In genomic region chr6:145862739-145863064, GRCm38 (mm10) we compare ENCODE assay signal across 9 mouse cellular contexts. TPM values are rescaled to one million over a fixed set of nuclear protein-coding genes. Genes with fewer than 3 reads are reported as not detected.
A peak's percentile ranks its signal among the peaks of the same experiment; 100 is the strongest.
DNase-seq lines count a peak whose midpoint lies in the region; ATAC-seq and TF ChIP-seq lines count a peak whose summit lies in the region.
"Had no signal": no experiment of that assay in that cellular context is flagged by ENCODE, and none has a peak within 500 bp of the region (broad histone marks: within the 10 kb centered on the region; RNA-seq: fewer than 3 reads in every experiment).

No protein-coding gene starts in this region.

- dilution Hi-C loops in CH12.LX (cut with MboI; ENCODE audit: extremely low pct_ligation_motif_present, extremely low pct_unique_long_range_greater_than_20kb, low sequenced_read_pairs): no loop called here

- no peak for ATAC-seq in heart, embryonic 13.5 days (ENCODE audit: extremely low read depth, insufficient number of reproducible peaks, low FRiP score, low TSS enrichment)
- 0 out of 2 replicates have a peak, but pooled peaks have one; percentile 1 for ATAC-seq in forebrain, embryonic 13.5 days
- no peak for ATAC-seq in liver, embryonic 15.5 days (ENCODE audit: insufficient read depth)
- no peak for ATAC-seq in monocyte, adult 5-6 weeks (replicated peaks; ENCODE audit: insufficient number of reproducible peaks, low FRiP score, low TSS enrichment, poor library complexity, severe bottlenecking)

- TF ChIP-seq EP300 in CH12.LX (IDR thresholded peaks at IDR 0.05; ENCODE audit: low read length): no peak

- TF ChIP-seq RAD21 in CH12.LX (IDR thresholded peaks at IDR 0.05; ENCODE audit: low read depth, low read length): no peak

- 1% methylated on average over 35 of the region's 35 CpGs for WGBS in heart, embryonic 13.5 days
- 2% methylated on average over 32 of the region's 35 CpGs for WGBS in forebrain, embryonic 13.5 days
- 2% methylated on average over 35 of the region's 35 CpGs for WGBS in liver, embryonic 15.5 days (ENCODE audit: insufficient replicate concordance)

- H3K4me1 ChIP-seq in heart, embryonic 13.5 days: peaks cover 38% of the 10 kb centered on the region
- H3K4me1 ChIP-seq in CH12.LX (ENCODE audit: control insufficient read depth in 1 of 2, insufficient read depth in 2 of 2): peaks cover 6 to 42% of the 10 kb centered on the region in 2 experiments; a peak in 3 of 4 replicates
- H3K4me1 ChIP-seq in forebrain, embryonic 13.5 days: peaks cover 42% of the 10 kb centered on the region
- H3K4me1 ChIP-seq in liver, embryonic 15.5 days (replicated peaks): peaks cover 26% of the 10 kb centered on the region

- peak overlapping the region; percentile 89 for H3K9ac ChIP-seq in heart, embryonic 13.5 days
- peak overlapping the region; percentile 67 for H3K9ac ChIP-seq in CH12.LX (ENCODE audit: insufficient read depth, low read depth)
- peak overlapping the region; percentile 71 for H3K9ac ChIP-seq in forebrain, embryonic 13.5 days
- H3K9ac ChIP-seq in liver, embryonic 15.5 days: no peak overlapping the region

- DNase-seq in heart, postnatal 25 days (ENCODE audit: low spot score): no peak
- DNase-seq in CH12.LX (ENCODE audit: extremely low read depth): peak; percentile 28
- no peak for DNase-seq in gastrocnemius, postnatal 14 days
- no peak for DNase-seq in layer of hippocampus, postnatal 25 days (ENCODE audit: extremely low spot score in 1 of 2, low spot score in 1 of 2)

- intact Hi-C loops in heart, postnatal 25 days (cut with DNase I): loop anchor here (5.0 kb wide), 1 partner anchor 300 kb away; no protein-coding TSS in a partner anchor
- intact Hi-C loops in gastrocnemius, postnatal 14 days (cut with DNase I; ENCODE audit: low total_unique reads): no loop called here

- H3K9me3 ChIP-seq in heart, embryonic 13.5 days: no peaks in the 10 kb centered on the region
- no peaks in the 10 kb centered on the region for H3K9me3 ChIP-seq in CH12.LX (replicated peaks; ENCODE audit: low read length)
- no peaks in the 10 kb centered on the region for H3K9me3 ChIP-seq in forebrain, embryonic 13.5 days (replicated peaks)
- no peaks in the 10 kb centered on the region for H3K9me3 ChIP-seq in liver, embryonic 15.5 days (replicated peaks)

- no peak for TF ChIP-seq POLR2A in CH12.LX (IDR thresholded peaks at IDR 0.05; ENCODE audit: low read depth, low read length)

- peaks cover 9% of the 10 kb centered on the region; the same call in 1 of the 2 replicates for H3K36me3 ChIP-seq in heart, embryonic 13.5 days
- H3K36me3 ChIP-seq in CH12.LX (replicated peaks in 1 of 2; ENCODE audit: control insufficient read depth in 1 of 2, insufficient read depth in 1 of 2, low read length in 1 of 2): peaks cover under 1 to 37% of the 10 kb centered on the region in 2 experiments
- H3K36me3 ChIP-seq in forebrain, embryonic 13.5 days (ENCODE audit: poor library complexity, severe bottlenecking): no peaks in the 10 kb centered on the region
- H3K36me3 ChIP-seq in liver, embryonic 15.5 days (replicated peaks): no peaks in the 10 kb centered on the region
- H3K36me3 ChIP-seq: G1E had no signal

- peak overlapping the region; percentile 76 for H3K4me3 ChIP-seq in heart, embryonic 13.5 days
- H3K4me3 ChIP-seq in CH12.LX (replicated peaks in 1 of 3; ENCODE audit: low read depth in 2 of 3, low read length in 2 of 3, poor library complexity in 1 of 3): peak overlapping the region; percentile 75 to 92 (median 82)
- H3K4me3 ChIP-seq in forebrain, embryonic 13.5 days: peak overlapping the region; percentile 62
- H3K4me3 ChIP-seq in liver, embryonic 15.5 days (replicated peaks): peak overlapping the region; percentile 46

- H3K27ac ChIP-seq in heart, embryonic 13.5 days (replicated peaks): peak overlapping the region; percentile 74
- H3K27ac ChIP-seq in CH12.LX (ENCODE audit: insufficient read depth, low read depth): peak overlapping the region; percentile 88
- H3K27ac ChIP-seq in forebrain, embryonic 13.5 days: no peak overlapping the region
- no peak overlapping the region for H3K27ac ChIP-seq in liver, embryonic 15.5 days (replicated peaks)

- peak overlapping the region; percentile 95 for H3K4me2 ChIP-seq in heart, embryonic 13.5 days
- peak overlapping the region; percentile 59; the same call in 1 of the 2 replicates for H3K4me2 ChIP-seq in CH12.LX (ENCODE audit: insufficient read depth, low read depth, poor library complexity, severe bottlenecking)
- peak overlapping the region; percentile 99 for H3K4me2 ChIP-seq in forebrain, embryonic 13.5 days
- peak overlapping the region; percentile 70 for H3K4me2 ChIP-seq in liver, embryonic 15.5 days

- H3K79me2 ChIP-seq in CH12.LX (replicated peaks; ENCODE audit: control insufficient read depth, extremely low read depth, insufficient read depth, poor library complexity, severe bottlenecking): peaks cover 52% of the 10 kb centered on the region

- TF ChIP-seq CTCF in CH12.LX (conservative IDR thresholded peaks at IDR 0.05 in 1 of 2, IDR thresholded peaks at IDR 0.05 in 1 of 2; ENCODE audit: low read depth in 2 of 2, low read length in 2 of 2): no peak

- in situ Hi-C loops in CH12.LX (cut with MboI; ENCODE audit: low pct_ligation_motif_present, low pct_unique_long_range_greater_than_20kb, low sequenced_read_pairs): no loop called here

- H3K27me3 ChIP-seq in heart, embryonic 13.5 days (replicated peaks): peaks cover 40% of the 10 kb centered on the region
- H3K27me3 ChIP-seq in CH12.LX (replicated peaks): no peaks in the 10 kb centered on the region
- H3K27me3 ChIP-seq in forebrain, embryonic 13.5 days: peaks cover 65% of the 10 kb centered on the region
- H3K27me3 ChIP-seq in liver, embryonic 15.5 days: peaks cover 74% of the 10 kb centered on the region

TF ChIP-seq in CH12.LX, 34 proteins besides CTCF, POLR2A, EP300 and RAD21:
- TF ChIP-seq ETS1 (conservative IDR thresholded peaks at IDR 0.05; ENCODE audit: low read depth, low read length) (no peak), TCF12 (IDR thresholded peaks at IDR 0.05; ENCODE audit: low read depth, low read length) (peak; percentile 36; the same call in 1 of the 2 replicates), CHD1 (IDR thresholded peaks at IDR 0.05; ENCODE audit: low read depth, low read length) (no peak), MXI1 (IDR thresholded peaks at IDR 0.05; ENCODE audit: low read depth, low read length) (peak; percentile 25; the same call in 1 of the 2 replicates), JUND (conservative IDR thresholded peaks at IDR 0.05; ENCODE audit: low read depth, low read length) (no peak), ZKSCAN1 (IDR thresholded peaks at IDR 0.05; ENCODE audit: borderline replicate concordance, low read depth, low read length) (no peak), MAFK (IDR thresholded peaks at IDR 0.05; ENCODE audit: insufficient replicate concordance, low read length) (no peak), SIN3A (IDR thresholded peaks at IDR 0.05; ENCODE audit: low read length) (no peak), JUN (IDR thresholded peaks at IDR 0.05; ENCODE audit: insufficient read depth, low read depth, low read length) (no peak), USF1 (IDR thresholded peaks at IDR 0.05; ENCODE audit: low read depth, low read length) (no peak), GABPA (IDR thresholded peaks at IDR 0.05; ENCODE audit: insufficient replicate concordance, low read depth, low read length) (no peak), MAX (IDR thresholded peaks at IDR 0.05; ENCODE audit: low read length) (no peak), BHLHE40 (IDR thresholded peaks at IDR 0.05; ENCODE audit: low read depth, low read length) (peak; percentile 63), POLR2AphosphoS2 (IDR thresholded peaks at IDR 0.05; ENCODE audit: low read depth, low read length) (no peak), ZMIZ1 (IDR thresholded peaks at IDR 0.05; ENCODE audit: low read depth, low read length) (no peak), NELFE (IDR thresholded peaks at IDR 0.05; ENCODE audit: low read depth, low read length) (no peak), NRF1 (IDR thresholded peaks at IDR 0.05; ENCODE audit: low read depth, low read length) (no peak), UBTF (IDR thresholded peaks at IDR 0.05; ENCODE audit: low read depth, low read length) (peak; percentile 27; the same call in 1 of the 2 replicates), TBP (conservative IDR thresholded peaks at IDR 0.05; ENCODE audit: low read depth, low read length) (no peak)
TF ChIP-seq in CH12.LX: peak in this region for 4.

RNA-seq across cellular contexts. Expression of gene Bhlhe41, which starts 2.7 kb away (rescaled TPM):
- 4.9 and 6.6 TPM in 2 replicates for polyA plus RNA-seq in heart, embryonic 13.5 days (2015; fragmentation: Nextera tagmentation; extraction: Ambion mirVana)
- total RNA-seq in heart, postnatal 25 days (2021): 10 to 100 TPM; 12.5 to 26.5 TPM
- 12.6 and 19.1 TPM in 2 replicates for total RNA-seq in CH12.LX (2012; rRNA removed)
- total RNA-seq in CH12.LX (2014; rRNA removed): 11.9 and 12.5 TPM in 2 replicates
- polyA plus RNA-seq in CH12.LX (2012; ENCODE audit: insufficient read length, low read depth): 105 and 110 TPM in 2 replicates
- polyA plus RNA-seq in forebrain, embryonic 13.5 days (2015; fragmentation: Nextera tagmentation; extraction: Ambion mirVana): 1.3 and 1.9 TPM in 2 replicates
- 0.02 and 0.12 TPM in 2 replicates for polyA plus RNA-seq in liver, embryonic 15.5 days (2015; fragmentation: Nextera tagmentation; extraction: Ambion mirVana)
- 10 to 100 TPM; 29.8 to 41.7 TPM for total RNA-seq in gastrocnemius, postnatal 14 days (2021)
- 10 to 100 TPM; 37.2 to 39.9 TPM for total RNA-seq in layer of hippocampus, postnatal 25 days (2021)
- total RNA-seq in monocyte, adult 5-6 weeks (2017): 2.9 to 9.1 TPM (median 5.9 TPM) in 3 replicates
- polyA plus RNA-seq: G1E had no signal

Comparison
In these comparisons a context has a peak if more than half of its experiments do, and no peak if none do; other contexts are left out.
1. H3K27ac ChIP-seq: peak in heart, embryonic 13.5 days (single experiment) and CH12.LX (single experiment); none in forebrain, embryonic 13.5 days (single experiment) and liver, embryonic 15.5 days (single experiment).
2. Peak in every context shown above with its lines, with median percentiles within 50 percentile points of each other: H3K4me2 ChIP-seq and H3K4me3 ChIP-seq.